Mouse (Mus musculus) liver, embryonic 16.5 days (tissue): ENCODE results near the gene Dlg1. TPM values are rescaled to one million over a fixed set of nuclear protein-coding genes. Genes with fewer than 3 reads are reported as not detected.

Source experiments
- ATAC-seq: fragments of 200-750 bp; cut with Nextera tagmentation; 2 replicates; pipeline ENCODE4 v1.8.0; 2017; ENCODE audit warnings: low read depth, mild to moderate bottlenecking, moderate number of reproducible peaks, moderate library complexity
- H3K27ac ChIP-seq: fragments of 300-500 bp; sonication (generic); 2 replicates; pipeline ENCODE4 v1.5.1; 2014; ENCODE audit warnings: mild to moderate bottlenecking, low read length
- H3K27me3 ChIP-seq: fragments of 300-500 bp; sonication (generic); 2 replicates; pipeline ENCODE4 v1.6.1; 2014; ENCODE audit warnings: low read depth, low read length, mixed read lengths; ENCODE audit not compliant: control insufficient read depth, insufficient read depth
- H3K36me3 ChIP-seq: fragments of 300-500 bp; sonication (generic); 2 replicates; pipeline ENCODE4 v1.6.1; 2014; ENCODE audit warnings: mild to moderate bottlenecking; ENCODE audit not compliant: control insufficient read depth, insufficient read depth
- H3K4me1 ChIP-seq: fragments of 300-500 bp; sonication (generic); 2 replicates; pipeline ENCODE4 v1.6.1; 2014; ENCODE audit warnings: low read depth, low read length, mixed read lengths; ENCODE audit not compliant: control insufficient read depth
- H3K4me2 ChIP-seq: fragments of 300-500 bp; sonication (generic); 2 replicates; pipeline ENCODE4 v1.6.1; 2014; ENCODE audit warnings: low read depth, low read length, mixed read lengths
- H3K4me3 ChIP-seq: fragments of 300-500 bp; sonication (generic); 2 replicates; pipeline ENCODE4 v1.5.1; 2014; ENCODE audit warnings: low read depth, mild to moderate bottlenecking, low read length
- H3K9ac ChIP-seq: fragments of 300-500 bp; sonication (generic); 2 replicates; pipeline ENCODE4 v1.6.1; 2014; ENCODE audit warnings: low read depth, low read length
- H3K9me3 ChIP-seq: fragments of 300-500 bp; sonication (generic); replicated peaks from 2 replicates; pipeline ENCODE4 v1.6.1; 2016; ENCODE audit warnings: low read length; ENCODE audit not compliant: control insufficient read depth
- WGBS: fragments of 180-500 bp; shearing (Covaris S2); extraction: QIAGEN DNeasy Blood & Tissue Kit; methylation state at CpG from one replicate; pipeline ENCODE4 v1.1.7; 2014; ENCODE audit not compliant: insufficient replicate concordance; 5-methylcytosine and 5-hydroxymethylcytosine counted together
- polyA plus RNA-seq: library from polyadenylated mRNA; unstranded; fragments of >200 nt; fragmentation: Nextera tagmentation; extraction: Ambion mirVana; gene quantifications from 2 replicates; pipeline ENCODE4 v1.2.1, GENCODE M21; 2015

Gene Dlg1
- polyA plus RNA-seq, 1 experiment from 2014 or later: 6.7 TPM

DNA sequence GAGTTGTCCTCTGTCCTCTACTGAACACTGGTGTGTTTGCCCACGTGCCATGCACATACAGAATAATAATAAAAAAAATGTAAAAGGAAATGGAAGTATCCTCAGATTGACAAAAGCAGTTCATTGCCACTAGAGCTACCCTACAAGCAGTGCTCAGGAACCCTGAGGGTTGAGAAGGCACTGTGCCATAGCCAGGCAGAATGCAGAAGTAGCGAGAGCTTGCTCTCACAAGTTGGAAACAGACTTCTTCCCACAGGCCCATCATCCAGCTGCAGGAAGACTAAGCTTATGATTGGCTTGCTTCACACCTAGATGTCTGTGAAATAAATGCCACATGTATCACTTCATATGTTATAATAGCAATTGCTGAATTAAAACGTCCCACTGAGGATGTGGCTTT is 203.7 kb downstream of the Dlg1 start:
- Histone ChIP-seq H3K4me2 (no peak overlapping the region), H3K4me1 (no peaks in the 10 kb centered on the region), H3K9me3 (no peaks in the 10 kb centered on the region), H3K27me3 (no peaks in the 10 kb centered on the region), H3K4me3 (no peak overlapping the region), H3K36me3 (peaks cover 3% of the 10 kb centered on the region), H3K27ac (no peak overlapping the region), H3K9ac (no peak overlapping the region)
- WGBS: 74% methylated on average over 3 of the region's 3 CpGs
- no peak for ATAC-seq

DNA sequence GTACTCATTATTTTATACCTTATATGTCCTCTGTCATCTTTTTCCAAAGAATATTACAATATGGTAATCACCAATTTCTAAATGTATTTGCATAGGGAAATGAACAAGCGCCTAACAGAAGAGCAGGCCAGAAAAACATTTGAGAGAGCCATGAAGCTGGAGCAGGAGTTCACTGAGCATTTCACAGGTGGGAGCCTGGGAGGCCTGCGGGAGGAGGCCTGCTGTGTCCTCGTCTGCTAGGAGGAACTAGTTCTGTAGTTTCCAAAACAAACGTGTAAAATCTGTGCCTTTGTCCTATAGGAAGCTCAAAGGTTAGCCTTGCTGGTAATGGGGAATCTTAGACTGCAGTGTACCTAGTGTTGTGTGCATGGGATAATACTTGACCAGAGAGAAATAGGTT is 204.5 kb downstream of the Dlg1 start:
- H3K27me3 ChIP-seq: no peaks in the 10 kb centered on the region
- no peak overlapping the region for H3K9ac ChIP-seq
- no peaks in the 10 kb centered on the region for H3K4me1 ChIP-seq
- no peak overlapping the region for H3K4me3 ChIP-seq
- ATAC-seq: no peak
- WGBS: 70% methylated on average over 4 of the region's 4 CpGs
- peaks cover 3% of the 10 kb centered on the region for H3K36me3 ChIP-seq
- no peak overlapping the region for H3K27ac ChIP-seq
- H3K9me3 ChIP-seq: no peaks in the 10 kb centered on the region
- no peak overlapping the region for H3K4me2 ChIP-seq

DNA sequence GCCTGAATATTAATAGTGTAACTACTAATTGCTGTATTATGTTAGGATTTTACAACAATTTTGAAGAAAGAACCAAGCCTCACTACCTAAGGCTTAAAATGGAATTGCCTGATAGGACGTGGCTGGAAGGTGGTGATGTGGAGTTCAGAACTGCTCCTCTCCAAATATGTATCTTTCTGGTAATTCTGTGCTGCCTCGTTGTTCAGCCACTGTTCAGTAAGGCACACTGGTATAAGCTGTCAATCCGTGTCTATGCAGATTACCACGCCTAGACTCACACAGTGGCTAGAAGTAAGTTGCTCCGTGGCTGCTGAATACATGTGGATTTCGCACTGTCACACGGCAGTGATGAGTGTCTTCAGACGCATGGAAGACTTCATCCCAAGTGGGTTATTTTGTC is 210.5 kb downstream of the Dlg1 start:
- Histone ChIP-seq H3K27me3 (no peaks in the 10 kb centered on the region), H3K27ac (no peak overlapping the region), H3K4me2 (no peak overlapping the region), H3K4me1 (no peaks in the 10 kb centered on the region), H3K9me3 (no peaks in the 10 kb centered on the region), H3K36me3 (no peaks in the 10 kb centered on the region; the same call in 1 of the 2 replicates), H3K4me3 (no peak overlapping the region), H3K9ac (no peak overlapping the region)
- no peak for ATAC-seq
- WGBS: 80% methylated on average over 8 of the region's 8 CpGs

DNA sequence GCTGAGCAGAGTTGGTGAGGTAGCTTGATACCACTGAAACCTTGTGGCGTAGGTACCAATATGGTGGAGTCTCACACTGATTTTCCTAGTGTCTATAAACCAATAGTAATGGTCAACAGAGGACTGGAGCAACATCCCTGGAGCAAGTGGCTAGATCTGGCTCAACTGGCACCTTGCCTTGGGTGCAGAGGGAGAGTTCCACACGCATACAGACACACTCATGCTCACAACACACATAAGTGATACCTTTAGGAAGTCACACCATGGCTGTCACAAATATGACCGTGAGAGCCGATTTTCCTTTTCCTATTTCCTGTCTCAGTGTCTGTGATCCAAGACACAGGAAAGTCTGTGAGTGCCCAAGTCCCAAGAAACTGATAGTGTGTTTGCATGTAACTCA is 212.1 kb downstream of the Dlg1 start:
- no peak overlapping the region for H3K9ac ChIP-seq
- H3K36me3 ChIP-seq: no peaks in the 10 kb centered on the region; the same call in 1 of the 2 replicates
- H3K9me3 ChIP-seq: no peaks in the 10 kb centered on the region
- 74% methylated on average over 4 of the region's 4 CpGs for WGBS
- no peak overlapping the region for H3K27ac ChIP-seq
- no peak overlapping the region for H3K4me3 ChIP-seq
- H3K27me3 ChIP-seq: no peaks in the 10 kb centered on the region
- no peak overlapping the region for H3K4me2 ChIP-seq
- no peaks in the 10 kb centered on the region for H3K4me1 ChIP-seq
- no peak for ATAC-seq

DNA sequence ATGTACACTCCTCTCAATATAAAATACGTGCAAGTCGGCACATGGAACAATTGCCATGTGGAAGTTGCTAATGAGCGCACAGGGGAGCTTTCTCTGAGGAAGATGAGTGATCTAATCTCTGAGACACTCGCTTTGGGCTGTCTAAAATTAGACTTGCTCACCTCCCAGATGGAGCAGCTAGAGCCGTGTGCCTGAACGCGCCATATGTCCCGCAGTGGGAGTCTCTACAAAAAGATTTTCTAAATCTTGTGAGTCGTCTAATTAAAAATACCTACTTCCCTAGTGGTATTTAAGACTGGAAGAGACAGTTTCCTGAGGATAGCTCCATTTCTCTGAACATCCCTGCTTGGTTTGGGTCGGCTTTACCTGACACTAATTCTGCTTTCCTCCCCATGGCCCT is 213.1 kb downstream of the Dlg1 start:
- no peak overlapping the region for H3K4me3 ChIP-seq
- no peak overlapping the region for H3K9ac ChIP-seq
- H3K27ac ChIP-seq: no peak overlapping the region
- 61% methylated on average over 10 of the region's 10 CpGs for WGBS
- ATAC-seq: no peak
- H3K4me2 ChIP-seq: no peak overlapping the region
- H3K36me3 ChIP-seq: no peaks in the 10 kb centered on the region; the same call in 1 of the 2 replicates
- no peaks in the 10 kb centered on the region for H3K4me1 ChIP-seq
- H3K9me3 ChIP-seq: no peaks in the 10 kb centered on the region
- no peaks in the 10 kb centered on the region for H3K27me3 ChIP-seq

DNA sequence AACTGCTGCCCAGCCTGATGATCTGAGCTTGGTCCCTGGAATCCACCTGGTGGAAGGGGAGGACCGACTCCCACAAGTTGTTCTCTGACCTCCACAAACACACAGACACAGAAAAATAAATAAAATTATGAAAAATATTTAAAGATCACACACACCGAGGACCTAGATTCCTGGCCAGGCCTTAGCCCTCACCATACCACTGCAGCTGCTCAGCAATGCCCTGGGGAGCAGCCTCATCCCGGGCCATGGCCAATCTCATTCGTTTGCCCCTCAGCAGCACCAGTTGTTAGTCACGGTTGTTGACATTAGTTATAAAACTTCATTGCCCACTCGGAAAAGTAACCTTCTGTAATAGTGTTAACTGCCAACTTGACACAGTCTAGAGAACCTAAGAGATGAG is 214.8 kb downstream of the Dlg1 start:
- no peak overlapping the region for H3K27ac ChIP-seq
- H3K36me3 ChIP-seq: no peaks in the 10 kb centered on the region
- no peak for ATAC-seq

DNA sequence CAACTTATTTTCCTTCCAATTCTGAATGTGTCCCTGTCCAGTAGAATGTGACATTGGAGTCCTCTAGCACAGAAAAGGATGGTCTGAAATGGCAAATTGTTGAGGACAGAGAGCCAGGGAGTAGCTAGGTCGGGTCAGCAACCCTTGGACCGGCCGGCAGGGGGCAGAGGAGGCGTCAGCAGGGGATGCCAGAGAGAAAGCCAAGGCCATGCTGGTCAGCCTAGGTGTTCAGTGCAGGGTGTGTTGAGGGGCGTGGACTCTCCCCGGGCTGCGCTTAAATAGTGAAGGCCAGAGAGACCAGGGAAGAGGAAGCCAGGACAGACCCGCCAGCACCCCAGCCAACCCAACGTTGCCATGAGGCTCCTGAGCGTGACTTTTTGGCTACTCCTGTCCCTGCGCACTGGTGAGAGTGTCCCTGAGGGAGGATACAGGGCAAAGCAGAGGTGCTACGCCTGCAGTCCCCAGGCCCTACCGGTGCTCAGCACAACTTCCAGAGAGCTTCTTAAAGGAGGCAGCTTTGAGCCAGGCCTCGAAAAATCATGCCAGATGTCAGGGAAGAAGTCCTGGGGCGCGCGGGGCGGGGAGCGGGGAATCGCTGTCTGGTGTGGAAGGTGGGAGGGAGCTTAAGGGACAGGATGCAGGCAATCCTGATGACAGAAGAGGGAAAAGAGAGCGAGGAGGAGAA is 215.5 kb downstream of the Dlg1 start, which contains the start of gene Meltf:
Gene Meltf, plus strand, starts transcription at position 238 of the 685 bp plus-strand sequence.
- ATAC-seq: peak; percentile 53; the same call in 1 of the 2 replicates
- Histone ChIP-seq H3K4me3 (no peak within 1 kb of the TSS), H3K9me3 (no peaks in the 10 kb centered on the region), H3K4me1 (no peaks in the 10 kb centered on the region), H3K27me3 (no peaks in the 10 kb centered on the region), H3K4me2 (no peak within 1 kb of the TSS), H3K36me3 (no peaks in the 10 kb centered on the region), H3K27ac (no peak within 1 kb of the TSS), H3K9ac (no peak within 1 kb of the TSS)
- WGBS: 29% methylated on average over 21 of the region's 21 CpGs

More for the DNA sequence above, 214.8 kb downstream of the Dlg1 start:
- no peaks in the 10 kb centered on the region for H3K4me1 ChIP-seq
- 66% methylated on average over 6 of the region's 6 CpGs for WGBS
- no peaks in the 10 kb centered on the region for H3K9me3 ChIP-seq
- H3K9ac ChIP-seq: no peak overlapping the region
- H3K27me3 ChIP-seq: no peaks in the 10 kb centered on the region
- no peak overlapping the region for H3K4me3 ChIP-seq
- no peak overlapping the region for H3K4me2 ChIP-seq

DNA sequence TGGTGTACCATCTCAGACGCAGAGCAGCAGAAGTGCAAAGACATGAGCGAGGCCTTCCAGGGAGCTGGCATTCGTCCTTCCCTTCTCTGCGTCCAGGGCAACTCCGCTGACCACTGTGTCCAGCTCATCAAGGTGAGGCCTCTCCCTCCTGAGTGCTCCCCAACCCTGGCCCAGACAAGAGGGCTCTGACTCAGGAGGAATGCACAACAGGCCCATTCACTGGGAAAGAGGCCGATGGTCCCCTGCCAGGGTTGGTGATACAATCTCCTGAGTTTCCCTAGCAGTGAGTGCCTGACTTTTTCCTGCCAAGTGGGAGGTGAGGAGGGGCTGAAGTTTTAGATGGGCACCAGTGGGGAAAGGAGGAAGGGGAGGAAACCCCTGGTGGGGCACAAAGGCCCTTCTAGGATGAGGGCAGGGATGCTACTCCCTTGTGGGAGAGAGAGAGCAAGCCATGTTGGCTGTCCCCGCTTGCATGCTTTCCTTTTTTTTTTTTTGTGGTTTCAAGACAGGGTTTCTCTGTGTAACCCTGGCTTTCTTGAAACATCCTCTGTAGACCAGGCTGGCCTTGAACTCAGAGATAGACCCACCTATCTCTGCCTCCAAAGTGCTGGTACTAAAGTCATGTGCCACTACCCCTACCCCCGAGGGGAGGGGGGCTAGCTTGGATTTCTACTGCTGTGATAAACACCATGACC is 217.1 kb downstream of the Dlg1 start:
- Histone ChIP-seq H3K36me3 (no peaks in the 10 kb centered on the region), H3K9ac (no peak overlapping the region), H3K27me3 (no peaks in the 10 kb centered on the region; the same call in 1 of the 2 replicates), H3K4me2 (no peak overlapping the region), H3K9me3 (no peaks in the 10 kb centered on the region), H3K27ac (no peak overlapping the region), H3K4me1 (no peaks in the 10 kb centered on the region), H3K4me3 (no peak overlapping the region)
- ATAC-seq: no peak
- 63% methylated on average over 8 of the region's 8 CpGs for WGBS

DNA sequence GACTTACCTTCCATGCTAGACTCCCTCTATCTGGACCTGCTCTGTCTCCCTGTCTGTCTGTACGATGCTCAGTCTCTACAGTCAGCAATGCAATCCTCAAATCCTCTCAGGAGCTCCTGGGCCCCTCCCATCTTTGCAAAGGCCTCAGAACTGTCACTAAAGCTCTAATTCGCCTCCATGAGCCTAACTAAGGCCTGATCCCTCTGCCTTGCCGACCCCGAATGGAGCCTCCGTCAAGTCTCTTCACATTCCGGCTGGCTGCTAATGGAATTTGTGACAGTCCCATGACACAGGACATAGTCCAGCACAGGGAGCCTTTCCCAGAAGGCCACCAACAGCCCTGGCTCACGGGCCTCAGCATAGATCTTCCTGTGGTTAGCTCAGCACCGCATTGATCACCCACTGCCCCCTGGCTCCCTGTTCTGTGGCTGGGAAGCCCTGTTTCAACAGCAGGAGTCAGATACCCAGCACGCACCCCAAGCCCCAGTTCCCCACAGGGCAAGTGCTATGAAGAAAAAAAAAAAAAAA is 219.2 kb downstream of the Dlg1 start:
- no peak overlapping the region for H3K4me2 ChIP-seq
- H3K4me1 ChIP-seq: no peaks in the 10 kb centered on the region
- no peak for ATAC-seq
- H3K9ac ChIP-seq: no peak overlapping the region
- no peaks in the 10 kb centered on the region for H3K36me3 ChIP-seq
- H3K4me3 ChIP-seq: no peak overlapping the region
- no peaks in the 10 kb centered on the region for H3K9me3 ChIP-seq
- H3K27me3 ChIP-seq: no peaks in the 10 kb centered on the region; the same call in 1 of the 2 replicates
- 53% methylated on average over 9 of the region's 9 CpGs for WGBS
- no peak overlapping the region for H3K27ac ChIP-seq
